Mouse (Mus musculus): ENCODE results near the gene Tlcd2.

Gene Tlcd2

GRCm38 (mm10) chr11:75460844-75461742, at the start of gene Tlcd2:
Tlcd2 (plus strand) TSS chr11:75461715.
- peak; percentile 99 to 100 for DNase-seq

GRCm38 (mm10) chr11:75415096-75415495, 46.4 kb upstream of the Tlcd2 start:
- DNase-seq: peak in 1 of 2 experiments; percentile 20

GRCm38 (mm10) chr11:75415994-75416393, 45.5 kb upstream of the Tlcd2 start:
- no peak for DNase-seq

- DNase-seq: no peak
These were observed 41.5 kb upstream of the Tlcd2 start for GRCm38 (mm10) chr11:75420037-75420436.

- DNase-seq: no peak
These were observed 40.6 kb upstream of the Tlcd2 start for GRCm38 (mm10) chr11:75420810-75421374.

GRCm38 (mm10) chr11:75421375-75422012, 40.0 kb upstream of the Tlcd2 start:
- DNase-seq: no peak

GRCm38 (mm10) chr11:75422013-75422792, 39.3 kb upstream of the Tlcd2 start, which contains the start of gene Serpinf1:
Serpinf1 (minus strand) TSS chr11:75422701.
- no peak for DNase-seq

- DNase-seq: no peak
These were observed 38.4 kb upstream of the Tlcd2 start for GRCm38 (mm10) chr11:75423091-75423490.

- DNase-seq: no peak
These were observed 37.5 kb upstream of the Tlcd2 start for GRCm38 (mm10) chr11:75424033-75424432.

- DNase-seq: no peak
These were observed 37.1 kb upstream of the Tlcd2 start for GRCm38 (mm10) chr11:75424459-75424858.

- DNase-seq: no peak
These were observed 32.4 kb upstream of the Tlcd2 start for GRCm38 (mm10) chr11:75429019-75429705.

- peak; percentile 88 to 93 for DNase-seq
These were observed 30.2 kb upstream of the Tlcd2 start for GRCm38 (mm10) chr11:75431307-75431706.

- no peak for DNase-seq
These were observed 27.4 kb upstream of the Tlcd2 start for GRCm38 (mm10) chr11:75434138-75434537.

GRCm38 (mm10) chr11:75438194-75438593, 23.3 kb upstream of the Tlcd2 start:
- no peak for DNase-seq

GRCm38 (mm10) chr11:75438804-75439203, 22.7 kb upstream of the Tlcd2 start:
- no peak for DNase-seq

GRCm38 (mm10) chr11:75439363-75439762, 22.2 kb upstream of the Tlcd2 start, which contains the start of gene Serpinf2:
Serpinf2 (minus strand) TSS chr11:75439591.
- peak in 1 of 2 experiments; percentile 54 for DNase-seq

GRCm38 (mm10) chr11:75439951-75440350, 21.6 kb upstream of the Tlcd2 start:
- DNase-seq: no peak

- no peak for DNase-seq
These were observed 20.5 kb upstream of the Tlcd2 start for GRCm38 (mm10) chr11:75441034-75441433.

- DNase-seq: peak; percentile 58 to 61
These were observed 19.9 kb upstream of the Tlcd2 start for GRCm38 (mm10) chr11:75441601-75442000.

- DNase-seq: no peak
These were observed 17.8 kb upstream of the Tlcd2 start for GRCm38 (mm10) chr11:75443711-75444110.

GRCm38 (mm10) chr11:75448575-75448974, 12.9 kb upstream of the Tlcd2 start:
- DNase-seq: no peak

- peak; percentile 55 to 69 for DNase-seq
These were observed 11.8 kb upstream of the Tlcd2 start for GRCm38 (mm10) chr11:75449695-75450094.

All from cerebellum, postnatal 10 days (tissue).